Mouse (Mus musculus): Measurements from ENCODE around the gene Slitrk3. TPM values are rescaled to one million over a fixed set of nuclear protein-coding genes. Genes with fewer than 3 reads are reported as not detected.
"Not testable (repeated sequence)": the region's sequence is repeated elsewhere in the genome, so short reads cannot be mapped to it uniquely, and the experiment has no call there.

Gene Slitrk3
- 13.9 and 17.2 TPM in 2 replicates for polyA plus RNA-seq (2015; fragmentation: Nextera tagmentation; extraction: Ambion mirVana)

DNA sequence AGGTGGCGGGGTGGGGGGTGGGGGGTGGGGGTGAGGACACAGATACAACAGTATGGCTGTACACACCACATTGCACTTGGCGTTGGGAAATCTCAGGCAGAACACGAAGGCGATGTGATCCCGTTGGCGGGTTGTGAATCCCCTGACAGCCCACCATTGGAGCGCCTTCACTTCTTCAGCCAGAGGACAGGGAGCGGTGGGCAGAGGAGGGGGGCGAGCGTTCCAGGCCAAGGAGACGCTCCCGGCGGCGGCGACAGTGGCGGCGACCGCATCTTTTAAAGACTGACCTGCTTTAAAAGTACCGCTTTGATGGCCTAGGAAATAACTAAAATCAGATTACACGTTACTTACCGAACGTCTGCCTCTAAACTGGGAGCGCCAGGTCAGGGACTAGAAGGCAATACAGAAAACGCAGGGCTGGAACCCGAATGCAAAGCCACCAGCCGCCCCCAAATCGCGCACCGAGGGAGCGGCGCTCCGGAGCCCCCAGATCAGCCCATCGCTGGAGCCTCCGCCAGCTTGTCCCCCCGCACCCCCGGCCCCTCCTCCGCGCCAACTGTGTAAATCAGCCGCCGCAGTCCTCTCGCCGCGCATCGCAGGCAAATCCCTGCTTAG, at the start of gene Slitrk3:
TSS of gene Slitrk3 (minus strand) at position 607 of the 615 bp plus-strand sequence.
- H3K36me3 ChIP-seq = no peaks in the 10 kb centered on the region
- H3K4me1 ChIP-seq = peaks cover 31% of the 10 kb centered on the region
- peak within 1 kb of the TSS; percentile 80 for H3K4me3 ChIP-seq
- peak within 1 kb of the TSS; percentile 87 for H3K27ac ChIP-seq (replicated peaks)
- peak within 1 kb of the TSS; percentile 83 for H3K4me2 ChIP-seq (replicated peaks)
- H3K9me3 ChIP-seq = no peaks in the 10 kb centered on the region
- H3K27me3 ChIP-seq = no peaks in the 10 kb centered on the region
- WGBS = under 1% methylated on average over 42 of the region's 44 CpGs
- ATAC-seq (replicated peaks) = peak; percentile 68
- H3K9ac ChIP-seq (replicated peaks) = peak within 1 kb of the TSS; percentile 80

DNA sequence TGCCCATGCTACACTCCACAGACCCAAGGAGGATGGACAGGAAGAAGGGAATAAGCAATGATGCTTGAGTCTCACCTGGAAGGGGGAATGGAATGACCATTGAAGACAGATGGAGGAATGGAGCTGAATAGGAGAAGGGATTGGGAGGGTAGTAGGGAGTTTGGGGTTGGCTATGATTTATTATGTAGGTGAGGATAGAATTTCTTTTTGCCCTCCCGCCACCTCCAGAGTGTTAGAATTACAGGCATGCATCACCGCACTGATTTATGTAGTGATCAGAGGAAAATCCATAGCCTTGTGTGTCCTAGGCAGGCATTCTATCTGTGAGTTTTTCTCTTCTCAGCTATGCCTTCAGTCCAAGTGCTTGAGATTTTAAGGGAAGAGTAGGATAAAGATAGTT, 36.8 kb upstream of the Slitrk3 start:
- not testable (repeated sequence) for H3K4me2 ChIP-seq (replicated peaks); H3K27ac ChIP-seq (replicated peaks); H3K9me3 ChIP-seq; H3K9ac ChIP-seq (replicated peaks); H3K4me1 ChIP-seq; H3K27me3 ChIP-seq; ATAC-seq (replicated peaks); H3K36me3 ChIP-seq; H3K4me3 ChIP-seq
- WGBS = 98% methylated on average over 2 of the region's 2 CpGs

DNA sequence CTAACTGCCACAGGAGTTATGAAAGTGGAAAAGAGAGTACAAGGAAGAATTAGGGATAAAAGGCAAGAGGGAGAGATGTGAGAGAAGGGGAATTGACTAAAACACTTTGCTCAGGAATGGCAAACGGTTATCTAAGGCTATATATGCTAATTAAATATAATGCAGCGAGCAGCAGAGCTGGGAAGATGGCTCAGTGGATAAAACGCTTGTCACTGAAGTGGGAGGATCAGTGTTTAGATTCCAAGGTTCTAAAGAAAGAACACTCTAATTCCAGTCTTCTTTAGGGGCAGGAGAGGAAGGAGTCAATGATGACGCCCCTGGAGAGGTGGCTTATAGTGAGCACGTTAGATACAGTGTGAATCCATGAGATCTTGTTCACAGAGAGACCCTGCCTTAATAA, 27.0 kb upstream of the Slitrk3 start:
- Histone ChIP-seq H3K9me3 (no peaks in the 10 kb centered on the region), H3K27ac (replicated peaks) (no peak overlapping the region), H3K4me2 (replicated peaks) (no peak overlapping the region), H3K9ac (replicated peaks) (no peak overlapping the region), H3K27me3 (no peaks in the 10 kb centered on the region), H3K4me1 (no peaks in the 10 kb centered on the region), H3K4me3 (no peak overlapping the region), H3K36me3 (no peaks in the 10 kb centered on the region)
- WGBS = 74% methylated on average over 5 of the region's 5 CpGs
- no peak for ATAC-seq (replicated peaks)

DNA sequence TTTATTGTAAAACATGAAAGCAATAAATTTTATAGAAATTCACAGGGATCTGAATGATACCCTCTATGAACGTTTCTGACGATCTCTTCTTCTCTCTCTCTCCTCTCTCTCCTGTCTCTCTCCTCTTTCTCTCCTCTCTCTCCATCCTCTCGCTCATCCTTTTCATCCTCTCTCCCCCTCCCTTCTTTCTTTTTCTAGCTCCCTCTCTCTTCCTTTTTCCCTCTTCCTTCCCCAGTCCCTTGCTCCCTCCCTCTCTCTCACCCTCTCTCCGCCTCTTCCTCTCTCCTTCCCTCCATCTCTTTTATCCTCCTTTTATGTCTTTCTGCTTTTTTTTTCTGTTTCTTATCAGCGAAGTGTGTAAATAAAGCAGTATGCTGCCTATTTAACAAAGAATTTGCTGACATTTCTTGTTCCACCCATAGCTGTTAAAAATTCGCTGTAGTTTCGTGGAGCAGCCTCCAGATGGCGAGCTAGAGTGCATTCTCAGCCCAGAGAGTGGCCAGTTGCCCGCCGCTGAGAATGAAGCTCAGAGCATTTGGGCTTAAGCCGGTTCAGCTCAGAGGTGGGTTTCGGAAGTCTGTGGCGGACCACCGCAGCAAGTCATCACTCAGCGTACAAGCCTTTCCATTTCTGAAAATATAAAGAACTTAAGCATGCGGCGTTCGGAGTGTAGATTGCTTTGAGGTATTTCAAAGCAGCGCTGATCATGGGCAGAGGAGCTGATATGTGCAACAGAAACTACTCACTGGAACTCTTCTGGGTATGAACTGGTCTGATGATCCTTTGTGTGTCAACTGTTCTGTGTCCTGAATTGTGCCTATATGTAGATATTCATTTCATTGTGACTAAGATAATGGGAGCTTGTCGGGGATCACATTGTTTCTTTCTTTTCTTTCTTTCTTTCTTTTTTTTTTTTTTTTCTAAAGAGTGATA, 8.5 kb upstream of the Slitrk3 start:
- WGBS = 8% methylated on average over 20 of the region's 20 CpGs
- peak overlapping the region; percentile 47; the same call in 1 of the 2 replicates for H3K27ac ChIP-seq (replicated peaks)
- no peaks in the 10 kb centered on the region for H3K9me3 ChIP-seq
- H3K9ac ChIP-seq (replicated peaks) = peak overlapping the region; percentile 48
- no peaks in the 10 kb centered on the region for H3K27me3 ChIP-seq
- H3K36me3 ChIP-seq = no peaks in the 10 kb centered on the region
- peak overlapping the region; percentile 47 for H3K4me2 ChIP-seq (replicated peaks)
- H3K4me3 ChIP-seq = peak overlapping the region; percentile 47
- H3K4me1 ChIP-seq = no peaks in the 10 kb centered on the region; the same call in 1 of the 2 replicates
- peak; percentile 91 for ATAC-seq (replicated peaks)

DNA sequence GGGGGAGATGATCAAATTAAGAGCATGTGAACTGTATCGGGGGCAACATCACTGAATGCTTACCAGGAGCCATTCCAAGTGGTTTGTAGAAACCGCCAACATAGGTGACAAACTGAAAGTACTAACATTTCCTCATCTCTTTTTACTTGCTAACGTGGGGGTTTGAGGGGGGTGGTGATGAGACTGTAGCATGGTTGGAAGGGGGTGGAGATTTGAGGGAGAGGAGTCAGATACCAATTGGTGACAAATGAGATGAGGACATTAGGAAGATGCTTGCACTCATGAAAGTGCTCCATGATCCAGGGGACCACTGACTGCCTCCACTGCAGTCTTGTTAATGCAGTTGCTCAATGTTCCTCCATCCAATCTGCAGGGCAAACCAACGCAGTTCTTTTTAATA, 587 bp upstream of the Slitrk3 start:
- Histone ChIP-seq H3K9me3 (no peaks in the 10 kb centered on the region), H3K4me3 (peak overlapping the region; percentile 80), H3K4me2 (replicated peaks) (peak overlapping the region; percentile 83), H3K27ac (replicated peaks) (no peak overlapping the region; the same call in 1 of the 2 replicates), H3K4me1 (peaks cover 25% of the 10 kb centered on the region), H3K27me3 (no peaks in the 10 kb centered on the region), H3K9ac (replicated peaks) (no peak overlapping the region), H3K36me3 (no peaks in the 10 kb centered on the region)
- WGBS = 16% methylated on average over 4 of the region's 4 CpGs
- no peak for ATAC-seq (replicated peaks)

DNA sequence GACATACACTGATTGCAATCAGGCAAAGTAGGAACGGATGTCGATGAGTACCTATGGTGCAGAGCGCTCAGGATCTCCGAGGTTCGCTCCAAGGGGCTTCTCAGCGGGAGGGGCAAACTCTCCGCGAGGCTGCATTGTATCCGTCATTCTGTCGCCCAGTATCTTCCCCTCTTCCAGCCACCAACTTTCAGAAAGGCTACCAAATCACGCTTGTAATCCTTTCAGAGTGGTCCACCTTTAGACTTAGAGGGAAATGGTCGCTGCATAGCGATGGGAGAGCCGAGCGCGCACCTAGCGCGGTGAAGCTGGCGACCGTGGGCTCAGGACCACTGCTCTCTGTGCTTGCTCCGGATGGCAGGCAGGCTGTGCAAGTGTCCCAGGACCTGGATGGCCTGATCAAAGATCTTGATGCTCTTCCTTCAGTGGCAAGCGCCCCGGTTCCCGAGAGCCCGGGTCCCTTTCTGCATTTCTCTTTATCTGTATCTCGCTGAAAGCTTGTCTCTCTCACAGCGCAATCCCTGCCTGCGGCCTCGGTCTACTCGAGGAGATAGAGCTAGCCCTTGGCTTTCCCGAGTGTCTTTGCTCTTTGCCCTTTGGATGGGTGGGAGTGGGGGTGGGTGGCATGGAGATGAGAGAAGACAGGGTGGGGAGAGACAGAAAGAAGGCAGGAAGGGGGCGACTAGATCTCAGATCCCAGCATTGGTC, 959 bp downstream of the Slitrk3 start:
- peak overlapping the region; percentile 80 for H3K9ac ChIP-seq (replicated peaks)
- H3K27me3 ChIP-seq = no peaks in the 10 kb centered on the region
- WGBS = under 1% methylated on average over 32 of the region's 32 CpGs
- peaks cover 34% of the 10 kb centered on the region for H3K4me1 ChIP-seq
- peak overlapping the region; percentile 80 for H3K4me3 ChIP-seq
- ATAC-seq (replicated peaks) = peak; percentile 47
- no peaks in the 10 kb centered on the region for H3K9me3 ChIP-seq
- no peaks in the 10 kb centered on the region for H3K36me3 ChIP-seq
- peak overlapping the region; percentile 87 for H3K27ac ChIP-seq (replicated peaks)
- H3K4me2 ChIP-seq (replicated peaks) = peak overlapping the region; percentile 83

DNA sequence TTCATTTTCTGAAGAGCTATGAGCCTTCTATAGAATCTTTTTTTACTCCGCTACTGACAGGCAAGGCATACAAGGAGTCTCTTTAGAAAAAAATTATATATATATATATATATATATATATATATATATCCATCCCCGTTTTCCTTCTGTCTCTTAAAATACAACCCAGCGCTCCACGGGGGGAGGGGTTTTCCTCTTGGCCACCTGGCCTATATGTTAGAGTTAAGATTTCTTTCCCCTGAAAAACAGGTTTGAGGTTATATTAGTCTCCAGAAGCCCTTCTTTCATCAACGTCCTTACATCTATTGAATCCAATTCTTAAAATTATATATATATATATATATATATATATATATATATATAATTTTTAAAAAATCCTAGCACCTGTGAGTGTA, 1.6 kb downstream of the Slitrk3 start:
- Histone ChIP-seq H3K27me3 (no peaks in the 10 kb centered on the region), H3K27ac (replicated peaks) (no peak overlapping the region), H3K4me1 (peaks cover 34% of the 10 kb centered on the region), H3K9me3 (no peaks in the 10 kb centered on the region), H3K4me2 (replicated peaks) (peak overlapping the region; percentile 83), H3K36me3 (no peaks in the 10 kb centered on the region), H3K9ac (replicated peaks) (peak overlapping the region; percentile 80), H3K4me3 (peak overlapping the region; percentile 80)
- 37% methylated on average over 5 of the region's 5 CpGs for WGBS
- no peak for ATAC-seq (replicated peaks)

DNA sequence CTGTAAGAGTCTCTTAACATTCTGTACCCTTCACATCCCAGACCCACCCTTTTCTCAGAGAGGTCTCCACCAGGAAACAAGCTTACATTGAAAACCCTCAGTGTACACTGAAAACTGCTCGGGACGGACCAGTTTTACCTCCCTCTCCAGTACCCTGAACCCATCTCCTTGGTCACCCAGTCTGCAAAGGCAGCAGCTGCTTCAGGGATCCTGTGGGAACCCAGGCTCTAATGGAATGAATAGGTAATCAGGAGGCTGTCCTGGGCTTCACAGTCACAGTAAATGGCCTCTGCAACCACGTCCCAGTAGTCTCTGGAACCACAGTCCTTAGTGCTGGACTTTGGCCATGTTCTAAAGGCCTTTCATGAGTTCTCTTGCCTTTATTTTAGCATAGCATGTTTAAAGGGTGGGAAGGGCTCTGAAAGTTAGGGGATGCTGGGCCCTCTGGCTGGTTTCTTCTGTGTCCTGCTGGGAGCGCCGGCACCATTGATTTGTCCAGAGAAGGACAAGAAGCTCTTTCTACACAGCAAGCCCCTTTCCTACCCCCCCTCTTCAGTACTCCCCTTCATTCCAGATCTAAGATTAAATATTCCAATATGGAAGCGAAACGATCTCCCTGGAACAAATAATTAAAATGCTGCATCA, 2.1 kb downstream of the Slitrk3 start:
- Histone ChIP-seq H3K27me3 (no peaks in the 10 kb centered on the region), H3K9me3 (no peaks in the 10 kb centered on the region), H3K27ac (replicated peaks) (0 out of 2 replicates have a peak overlapping the region, but pooled peaks have one; percentile 48), H3K4me1 (peaks cover 34% of the 10 kb centered on the region), H3K9ac (replicated peaks) (peak overlapping the region; percentile 40), H3K36me3 (peaks cover 2% of the 10 kb centered on the region), H3K4me3 (peak overlapping the region; percentile 80), H3K4me2 (replicated peaks) (peak overlapping the region; percentile 83)
- no peak for ATAC-seq (replicated peaks)
- 37% methylated on average over 7 of the region's 7 CpGs for WGBS

DNA sequence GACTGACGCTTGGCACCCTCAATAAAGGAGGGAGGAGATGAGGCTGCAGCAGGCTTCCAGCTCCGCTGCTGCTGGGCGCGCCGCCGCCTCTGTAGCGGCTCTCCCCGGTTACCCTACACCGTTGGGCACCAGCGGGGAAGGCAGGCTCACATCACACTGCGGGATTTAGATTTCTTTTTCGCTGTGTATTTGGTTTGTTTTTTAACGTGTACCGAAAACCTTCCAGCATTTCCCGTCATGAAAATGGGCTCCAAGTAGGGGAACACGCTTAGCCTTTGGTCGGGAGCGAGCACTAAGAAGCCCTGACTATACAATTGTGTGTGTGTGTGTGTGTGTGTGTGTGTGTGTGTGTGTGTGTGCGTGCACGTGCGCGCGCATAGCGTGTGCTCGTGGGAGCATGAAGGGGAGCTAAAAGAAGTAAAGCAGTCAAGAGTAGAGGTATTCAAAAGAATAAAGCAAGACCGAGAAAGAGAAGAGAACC, 4.1 kb downstream of the Slitrk3 start:
- H3K4me3 ChIP-seq = peak overlapping the region; percentile 52
- H3K27ac ChIP-seq (replicated peaks) = peak overlapping the region; percentile 76
- H3K36me3 ChIP-seq = peaks cover 17% of the 10 kb centered on the region
- no peaks in the 10 kb centered on the region for H3K27me3 ChIP-seq
- no peaks in the 10 kb centered on the region for H3K9me3 ChIP-seq
- H3K4me2 ChIP-seq (replicated peaks) = peak overlapping the region; percentile 55
- H3K4me1 ChIP-seq = peaks cover 34% of the 10 kb centered on the region
- peak; percentile 84 for ATAC-seq (replicated peaks)
- WGBS = 1% methylated on average over 26 of the region's 26 CpGs
- H3K9ac ChIP-seq (replicated peaks) = peak overlapping the region; percentile 60

DNA sequence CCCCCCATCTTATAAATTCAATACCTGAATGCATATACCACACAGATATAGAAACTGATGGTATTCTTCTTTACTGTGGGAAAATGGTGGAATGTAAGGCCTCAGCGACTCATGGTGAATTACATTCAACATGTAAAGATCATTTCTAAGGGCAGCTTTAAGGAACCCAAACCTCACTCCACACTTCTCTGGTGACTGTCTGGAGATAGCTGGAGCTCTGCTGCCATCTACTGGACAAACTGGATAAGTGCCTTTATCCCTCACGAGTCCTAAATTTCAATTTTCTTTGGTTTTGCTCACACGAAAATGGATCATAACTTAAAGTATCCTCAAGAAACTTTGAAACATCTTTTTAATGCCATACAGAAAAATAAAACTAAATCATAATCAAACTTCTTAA, 11.4 kb downstream of the Slitrk3 start:
- H3K4me2 ChIP-seq (replicated peaks) = no peak overlapping the region
- no peak overlapping the region for H3K27ac ChIP-seq (replicated peaks)
- H3K9ac ChIP-seq (replicated peaks) = no peak overlapping the region
- no peak overlapping the region for H3K4me3 ChIP-seq
- no peaks in the 10 kb centered on the region for H3K9me3 ChIP-seq
- peak; percentile 83 for ATAC-seq (replicated peaks)
- no peaks in the 10 kb centered on the region for H3K4me1 ChIP-seq
- H3K27me3 ChIP-seq = no peaks in the 10 kb centered on the region
- H3K36me3 ChIP-seq = peaks cover 19% of the 10 kb centered on the region
- under 1% methylated on average over 3 of the region's 3 CpGs for WGBS

DNA sequence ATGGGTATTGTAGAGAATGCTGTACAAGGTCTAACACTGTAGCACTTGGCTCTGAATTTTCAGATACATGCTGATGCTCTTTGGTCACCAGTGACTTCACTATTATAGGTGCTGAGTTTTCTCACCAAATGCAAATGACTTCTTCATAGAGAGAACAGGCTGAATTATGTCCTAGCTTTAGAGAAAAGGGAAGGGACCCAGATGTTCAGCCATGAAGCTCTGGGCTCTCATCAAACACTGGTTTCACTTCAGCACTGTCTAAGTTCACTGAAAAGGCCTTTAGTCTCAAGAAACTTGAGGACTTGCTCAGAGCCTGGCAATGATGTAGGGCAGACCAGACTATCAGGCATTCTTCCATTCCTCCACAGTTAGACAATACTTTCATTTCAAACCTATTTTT, 15.3 kb downstream of the Slitrk3 start:
- Histone ChIP-seq H3K4me1 (no peaks in the 10 kb centered on the region), H3K27ac (replicated peaks) (no peak overlapping the region), H3K27me3 (no peaks in the 10 kb centered on the region), H3K4me2 (replicated peaks) (no peak overlapping the region), H3K36me3 (no peaks in the 10 kb centered on the region), H3K9me3 (no peaks in the 10 kb centered on the region), H3K4me3 (no peak overlapping the region), H3K9ac (replicated peaks) (no peak overlapping the region)
- ATAC-seq (replicated peaks) = no peak
